Mouse (Mus musculus) intestine, embryonic 16.5 days (tissue): ENCODE measurements around the gene Tex264. TPM values are rescaled to one million over a fixed set of nuclear protein-coding genes. Genes with fewer than 3 reads are reported as not detected.

Experiments
- ATAC-seq: fragments of 200-750 bp; cut with Nextera tagmentation; 2 replicates; pipeline ENCODE4 v1.8.0; 2017; ENCODE audit warnings: moderate TSS enrichment, moderate library complexity
- H3K27ac ChIP-seq: fragments of 300-500 bp; sonication (generic); 2 replicates; pipeline ENCODE4 v1.5.1; 2014; ENCODE audit warnings: mild to moderate bottlenecking, low read length
- H3K27me3 ChIP-seq: fragments of 300-500 bp; sonication (generic); replicated peaks from 2 replicates; pipeline ENCODE4 v1.6.1; 2014; ENCODE audit warnings: low read length, control low read depth, mixed read lengths; ENCODE audit not compliant: control insufficient read depth, insufficient read depth
- H3K36me3 ChIP-seq: fragments of 300-500 bp; sonication (generic); 2 replicates; pipeline ENCODE4 v1.6.1; 2014; ENCODE audit warnings: low read length, control low read depth; ENCODE audit not compliant: control insufficient read depth, insufficient read depth
- H3K4me1 ChIP-seq: fragments of 300-500 bp; sonication (generic); 2 replicates; pipeline ENCODE4 v1.6.1; 2014; ENCODE audit warnings: low read length, control low read depth, mixed read lengths; ENCODE audit not compliant: control insufficient read depth, insufficient read depth
- H3K4me2 ChIP-seq: fragments of 300-500 bp; sonication (generic); 2 replicates; pipeline ENCODE4 v1.6.1; 2014; ENCODE audit warnings: low read depth, low read length, control low read depth
- H3K4me3 ChIP-seq: fragments of 300-500 bp; sonication (generic); 2 replicates; pipeline ENCODE4 v1.5.1; 2014; ENCODE audit warnings: mild to moderate bottlenecking, low read length
- H3K9ac ChIP-seq: fragments of 300-500 bp; sonication (generic); 2 replicates; pipeline ENCODE4 v1.6.1; 2014; ENCODE audit warnings: low read depth, low read length
- H3K9me3 ChIP-seq: fragments of 300-500 bp; sonication (generic); 2 replicates; pipeline ENCODE4 v1.6.1; 2016; ENCODE audit warnings: low read length, control low read depth; ENCODE audit not compliant: control insufficient read depth
- WGBS: fragments of 180-500 bp; shearing (Covaris S2); extraction: QIAGEN DNeasy Blood & Tissue Kit; methylation state at CpG from one replicate; pipeline ENCODE4 v1.1.7; 2014; 5-methylcytosine and 5-hydroxymethylcytosine counted together
- polyA plus RNA-seq: library from polyadenylated mRNA; unstranded; fragments of >200 nt; fragmentation: Nextera tagmentation; extraction: Ambion mirVana; gene quantifications from 2 replicates; pipeline ENCODE4 v1.2.1, GENCODE M21; 2015

Tex264 gene
- 66.4 and 74.0 TPM in 2 replicates for polyA plus RNA-seq

DNA sequence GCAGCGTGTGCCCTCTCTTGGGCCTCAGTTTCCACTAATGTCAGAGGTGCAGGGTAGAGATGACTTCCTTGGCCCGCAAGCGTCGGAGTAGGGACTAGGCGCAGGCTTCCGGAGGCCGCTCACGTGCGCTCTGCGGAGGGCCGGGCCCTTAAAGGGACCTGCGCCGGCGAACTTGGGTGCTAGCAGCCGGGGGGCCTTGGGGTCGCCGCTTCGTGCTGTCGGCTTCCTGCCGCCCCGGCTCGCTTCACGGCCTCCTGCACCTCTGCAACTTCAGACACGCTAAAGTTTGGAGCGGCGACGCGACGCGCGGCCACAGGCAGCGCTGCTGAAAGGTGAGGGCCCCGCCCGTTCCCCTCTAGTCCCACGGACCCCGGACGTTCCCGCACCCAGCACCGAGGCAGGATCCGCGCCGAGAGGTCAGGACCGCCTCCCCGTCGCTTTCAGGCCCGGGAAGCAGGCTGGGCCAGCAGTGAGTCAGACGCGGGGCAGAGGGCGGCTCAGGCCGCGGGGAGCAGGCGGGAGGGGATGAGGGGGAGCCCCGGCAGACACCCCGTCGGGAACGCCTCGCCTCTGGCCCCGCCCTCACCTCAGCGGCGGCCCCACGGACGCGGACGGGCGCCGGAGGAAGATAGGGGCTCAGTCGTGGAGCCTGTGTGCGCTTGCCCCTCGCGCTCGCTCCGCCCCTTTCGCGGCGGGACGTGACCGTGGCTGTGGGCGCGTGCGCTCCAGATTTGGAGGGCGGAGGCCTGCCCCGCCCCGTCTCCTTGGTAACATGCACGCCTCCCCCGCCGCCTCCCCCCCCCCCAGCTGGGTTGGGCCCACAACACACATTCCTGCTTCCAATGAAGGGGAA is at the start of gene Tex264:
Tex264 (minus strand) TSS at position 679 of the 853 bp plus-strand sequence.
- Histone ChIP-seq H3K36me3 (no peaks in the 10 kb centered on the region; the same call in 1 of the 2 replicates), H3K27me3 (no peaks in the 10 kb centered on the region), H3K4me1 (peaks cover 14% of the 10 kb centered on the region; the same call in 1 of the 2 replicates), H3K27ac (peak within 1 kb of the TSS; percentile 91), H3K4me3 (peak within 1 kb of the TSS; percentile 89), H3K9ac (peak within 1 kb of the TSS; percentile 87), H3K9me3 (no peaks in the 10 kb centered on the region), H3K4me2 (peak within 1 kb of the TSS; percentile 88)
- under 1% methylated on average over 79 of the region's 86 CpGs for WGBS
- peak; percentile 89 for ATAC-seq

DNA sequence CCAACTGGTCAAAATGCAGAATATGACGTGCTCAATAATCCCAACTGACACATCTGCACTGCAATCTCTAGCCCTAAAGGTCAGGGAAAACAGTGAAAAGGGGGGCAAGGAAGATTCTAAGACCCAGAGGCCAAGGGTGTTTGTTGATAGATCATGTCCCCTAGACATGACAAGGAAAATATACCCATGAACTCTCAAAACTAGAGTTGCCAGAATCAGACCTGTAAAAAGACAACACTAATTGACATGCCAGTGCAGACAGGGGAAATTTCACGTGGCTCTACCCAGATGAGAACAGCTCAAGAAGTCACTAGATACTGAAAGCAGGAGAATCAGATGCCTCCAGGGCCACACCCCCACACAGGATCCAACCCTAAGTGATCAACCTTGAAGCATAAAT is 48.0 kb upstream of the Tex264 start:
- Histone ChIP-seq H3K4me1 (no peaks in the 10 kb centered on the region), H3K9me3 (no peaks in the 10 kb centered on the region), H3K9ac (no peak overlapping the region), H3K27me3 (no peaks in the 10 kb centered on the region), H3K27ac (no peak overlapping the region), H3K4me3 (no peak overlapping the region), H3K36me3 (no peaks in the 10 kb centered on the region), H3K4me2 (no peak overlapping the region)
- 84% methylated on average over 2 of the region's 2 CpGs for WGBS
- ATAC-seq: no peak

DNA sequence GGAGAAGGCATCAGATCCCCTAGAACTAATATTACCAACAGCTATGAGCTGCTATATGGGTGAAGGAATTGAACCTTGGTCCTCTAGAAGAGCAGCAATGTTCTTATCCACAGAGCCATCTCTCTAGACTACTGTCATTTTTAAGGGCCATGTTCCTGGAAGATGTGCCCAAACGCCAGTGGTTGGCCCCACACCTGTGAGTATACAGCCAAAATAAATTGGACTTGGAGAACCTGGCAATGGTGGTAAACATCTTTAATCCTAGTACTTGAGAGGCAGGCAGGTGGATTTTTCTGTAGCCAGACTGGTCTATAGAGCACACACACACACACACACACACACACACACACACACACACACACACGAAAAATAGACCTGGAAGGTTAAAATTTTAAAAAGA is 43.7 kb upstream of the Tex264 start:
- ATAC-seq: no peak
- Histone ChIP-seq H3K4me1 (no peaks in the 10 kb centered on the region), H3K4me2 (no peak overlapping the region), H3K4me3 (no peak overlapping the region), H3K9me3 (no peaks in the 10 kb centered on the region), H3K9ac (no peak overlapping the region), H3K27ac (no peak overlapping the region), H3K36me3 (no peaks in the 10 kb centered on the region), H3K27me3 (no peaks in the 10 kb centered on the region)
- 91% methylated on average over 2 of the region's 2 CpGs for whole genome bisulfite sequencing

DNA sequence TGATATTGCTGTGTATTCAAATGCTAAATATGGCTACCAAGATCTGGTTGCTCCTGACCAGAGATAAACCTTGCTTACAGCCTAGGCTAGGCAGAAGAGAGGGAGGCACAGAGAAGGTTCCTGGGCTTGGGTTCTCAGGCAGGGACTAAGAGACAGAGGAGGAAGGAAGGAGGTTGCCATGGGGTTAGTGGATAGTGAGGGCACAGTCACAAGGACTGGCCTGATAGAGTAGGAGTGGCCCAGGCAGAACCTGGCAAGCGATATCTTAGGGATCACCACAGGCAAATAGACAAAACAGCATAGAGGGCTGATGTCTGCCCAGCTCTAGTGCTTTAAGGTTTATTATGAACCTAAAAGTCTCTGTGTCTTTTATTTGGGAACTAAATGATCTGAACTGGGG is 41.2 kb upstream of the Tex264 start:
- no peak overlapping the region for H3K4me2 ChIP-seq
- WGBS: 80% methylated on average over 1 of the region's 1 CpGs
- H3K4me3 ChIP-seq: no peak overlapping the region
- H3K27me3 ChIP-seq: no peaks in the 10 kb centered on the region
- no peak for ATAC-seq
- 0 out of 2 replicates have a peak, but pooled peaks cover 2% of the 10 kb centered on the region for H3K36me3 ChIP-seq
- H3K27ac ChIP-seq: no peak overlapping the region
- no peaks in the 10 kb centered on the region for H3K9me3 ChIP-seq
- no peaks in the 10 kb centered on the region for H3K4me1 ChIP-seq
- H3K9ac ChIP-seq: no peak overlapping the region

DNA sequence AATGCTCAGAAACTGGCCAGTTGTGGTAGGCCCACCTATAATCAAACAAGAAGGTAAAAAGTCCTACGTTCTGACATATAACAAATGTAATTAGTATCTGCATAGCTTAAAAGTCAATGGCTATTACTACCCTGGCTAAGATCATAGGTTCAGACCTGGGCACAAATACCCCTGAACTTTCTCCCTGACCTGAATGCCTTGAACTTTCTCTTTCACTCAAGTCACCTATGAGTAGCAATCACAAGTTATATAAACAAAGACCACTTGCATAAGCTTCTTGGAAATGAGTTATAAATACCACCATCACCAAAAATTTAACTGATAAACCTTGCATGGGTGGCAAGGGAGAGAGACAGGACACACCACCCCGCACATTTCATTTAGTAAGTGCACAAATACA is 39.7 kb upstream of the Tex264 start:
- Histone ChIP-seq H3K4me2 (no peak overlapping the region), H3K27ac (no peak overlapping the region), H3K4me1 (no peaks in the 10 kb centered on the region), H3K9me3 (no peaks in the 10 kb centered on the region), H3K36me3 (0 out of 2 replicates have a peak, but pooled peaks cover 2% of the 10 kb centered on the region), H3K9ac (no peak overlapping the region), H3K27me3 (no peaks in the 10 kb centered on the region), H3K4me3 (no peak overlapping the region)
- WGBS: 90% methylated on average over 2 of the region's 2 CpGs
- no peak for ATAC-seq

DNA sequence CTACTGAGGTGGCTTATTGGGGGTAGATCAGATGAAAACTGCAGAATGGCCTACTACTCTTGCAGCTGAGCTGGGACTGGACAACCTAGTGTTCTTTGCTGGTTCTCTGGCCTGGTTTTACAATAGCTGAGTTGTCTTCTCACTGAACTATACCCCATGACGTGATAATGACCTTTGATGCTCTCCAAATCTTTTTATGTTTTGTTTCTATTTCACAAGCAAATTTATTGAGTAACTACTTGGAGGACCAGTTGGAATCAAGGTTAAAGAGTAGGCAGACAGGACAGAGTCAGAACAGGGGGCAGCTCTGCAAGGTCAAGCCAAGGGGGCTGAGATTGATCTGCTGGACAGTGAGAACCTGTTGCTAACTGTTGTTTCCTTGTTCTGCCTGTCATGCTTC is 39.1 kb upstream of the Tex264 start:
- no peak for ATAC-seq
- H3K27ac ChIP-seq: no peak overlapping the region
- H3K9ac ChIP-seq: no peak overlapping the region
- H3K4me2 ChIP-seq: no peak overlapping the region
- no peaks in the 10 kb centered on the region for H3K27me3 ChIP-seq
- 80% methylated on average over 1 of the region's 1 CpGs for WGBS
- 0 out of 2 replicates have a peak, but pooled peaks cover 2% of the 10 kb centered on the region for H3K36me3 ChIP-seq
- no peaks in the 10 kb centered on the region for H3K4me1 ChIP-seq
- H3K9me3 ChIP-seq: no peaks in the 10 kb centered on the region
- H3K4me3 ChIP-seq: no peak overlapping the region

DNA sequence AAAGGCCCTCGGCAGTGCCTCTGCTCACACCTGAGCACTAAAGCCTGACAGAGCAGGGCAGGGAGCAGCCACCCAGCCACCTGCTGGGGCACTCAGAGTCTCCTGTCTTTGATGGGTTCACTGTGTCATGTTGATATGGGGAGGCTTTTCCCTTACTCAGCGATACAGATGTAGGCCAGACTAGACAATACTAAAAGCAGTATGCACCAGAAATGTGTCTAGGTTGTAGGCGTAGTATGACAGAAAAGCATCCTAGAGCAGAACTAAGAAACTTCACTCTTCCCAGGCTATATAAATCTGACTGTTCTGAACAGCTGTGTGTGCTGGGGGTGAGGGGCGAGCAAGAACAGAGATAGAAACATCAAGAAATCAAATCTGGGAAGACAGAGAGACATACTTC is 31.0 kb upstream of the Tex264 start:
- Histone ChIP-seq H3K9me3 (no peaks in the 10 kb centered on the region), H3K4me2 (no peak overlapping the region), H3K4me1 (no peaks in the 10 kb centered on the region), H3K4me3 (no peak overlapping the region), H3K27me3 (no peaks in the 10 kb centered on the region), H3K9ac (no peak overlapping the region), H3K36me3 (peaks cover 12% of the 10 kb centered on the region), H3K27ac (no peak overlapping the region)
- no peak for ATAC-seq
- WGBS: 97% methylated on average over 4 of the region's 4 CpGs

DNA sequence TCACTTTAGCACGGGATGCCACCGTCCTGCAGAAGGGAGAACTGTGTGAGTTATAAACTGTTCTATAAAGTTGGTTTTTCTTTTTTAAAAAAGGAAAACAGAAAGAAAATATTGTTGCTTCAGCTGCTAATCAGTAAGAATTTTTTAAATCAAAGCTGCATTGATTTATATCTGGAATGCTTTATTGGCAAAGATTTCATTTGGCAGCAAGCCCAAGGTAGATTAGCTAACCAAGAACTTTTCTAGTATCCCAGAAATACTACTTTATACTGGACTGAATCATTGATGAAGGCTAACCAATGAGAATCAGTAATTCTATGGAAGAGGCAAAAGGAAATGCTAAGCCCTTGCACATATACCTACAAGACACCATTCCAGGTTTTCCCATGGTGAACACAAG is 30.5 kb upstream of the Tex264 start:
- 93% methylated on average over 2 of the region's 2 CpGs for WGBS

DNA sequence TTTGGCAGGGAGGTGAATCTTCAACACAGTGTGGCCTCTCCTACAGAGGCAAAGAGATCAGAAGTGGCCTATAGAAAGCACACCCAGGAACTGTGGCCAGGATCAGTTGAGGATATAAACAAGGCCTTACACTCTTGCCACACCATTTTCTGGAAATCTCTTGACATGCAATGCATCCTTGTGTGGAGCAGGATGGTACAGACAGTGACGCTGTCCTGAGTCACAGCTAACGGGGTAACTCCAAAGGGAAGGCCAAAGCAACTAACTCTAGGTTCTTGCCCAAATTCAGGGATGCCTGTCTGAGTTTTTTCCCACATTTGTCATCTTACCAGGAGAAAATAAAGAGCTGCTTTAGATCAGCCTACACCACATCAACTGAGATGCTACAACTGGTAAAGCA is 26.7 kb upstream of the Tex264 start:
- Histone ChIP-seq H3K4me3 (no peak overlapping the region), H3K9ac (no peak overlapping the region), H3K4me2 (no peak overlapping the region), H3K27me3 (no peaks in the 10 kb centered on the region), H3K9me3 (no peaks in the 10 kb centered on the region), H3K4me1 (no peaks in the 10 kb centered on the region), H3K27ac (no peak overlapping the region), H3K36me3 (peaks cover 6% of the 10 kb centered on the region)
- 94% methylated on average over 2 of the region's 2 CpGs for WGBS
- ATAC-seq: no peak

More for the DNA sequence above, 30.5 kb upstream of the Tex264 start:
- Histone ChIP-seq H3K9ac (no peak overlapping the region), H3K4me2 (no peak overlapping the region), H3K4me1 (no peaks in the 10 kb centered on the region), H3K27ac (no peak overlapping the region), H3K9me3 (no peaks in the 10 kb centered on the region), H3K27me3 (no peaks in the 10 kb centered on the region), H3K36me3 (peaks cover 12% of the 10 kb centered on the region), H3K4me3 (no peak overlapping the region)
- ATAC-seq: no peak
